Mouse (Mus musculus) liver, embryonic 18 days (tissue): ENCODE results near the gene Otor. TPM values are rescaled to one million over a fixed set of nuclear protein-coding genes. Genes with fewer than 3 reads are reported as not detected.

Source experiments
- polyA plus RNA-seq: library from polyadenylated mRNA; depleted of rRNA; stranded (reverse); fragments of >200 nt; gene quantifications from 2 replicates; pipeline ENCODE4 v1.2.3, GENCODE M21; 2012; rRNA removed

Otor gene
- not detected in 2 replicates for polyA plus RNA-seq

DNA sequence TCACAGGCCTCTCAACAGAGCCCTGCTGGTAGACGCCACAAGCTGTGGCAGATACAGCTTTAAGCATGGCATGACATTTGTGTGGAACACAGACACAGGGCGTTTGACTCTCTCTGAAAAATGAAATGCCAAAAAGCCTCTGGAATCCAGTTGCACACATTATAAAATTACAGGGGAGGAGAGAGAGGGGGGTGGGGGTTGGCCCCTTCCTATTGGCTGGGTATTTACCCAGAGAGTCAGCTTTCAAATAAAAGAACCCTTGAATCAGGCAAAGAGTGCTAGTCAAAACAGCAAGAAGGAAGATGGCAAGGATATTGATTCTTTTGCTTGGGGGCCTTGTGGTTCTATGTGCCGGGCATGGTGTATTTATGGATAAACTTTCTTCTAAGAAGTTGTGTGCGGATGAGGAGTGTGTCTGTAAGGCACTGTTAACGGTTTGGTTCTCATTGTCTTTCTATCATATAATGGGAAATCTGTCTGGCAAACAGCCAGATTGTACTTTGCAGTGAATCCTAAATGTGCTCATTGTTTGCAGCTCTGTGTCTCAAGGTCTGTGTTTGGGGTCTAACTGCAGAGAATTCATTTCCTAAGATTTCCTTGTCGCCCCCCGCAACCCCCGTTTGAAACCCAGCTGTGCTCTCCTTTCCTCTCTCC, at the start of gene Otor:
Gene Otor (plus strand): TSS at position 276 of the 654 bp plus-strand sequence.

DNA sequence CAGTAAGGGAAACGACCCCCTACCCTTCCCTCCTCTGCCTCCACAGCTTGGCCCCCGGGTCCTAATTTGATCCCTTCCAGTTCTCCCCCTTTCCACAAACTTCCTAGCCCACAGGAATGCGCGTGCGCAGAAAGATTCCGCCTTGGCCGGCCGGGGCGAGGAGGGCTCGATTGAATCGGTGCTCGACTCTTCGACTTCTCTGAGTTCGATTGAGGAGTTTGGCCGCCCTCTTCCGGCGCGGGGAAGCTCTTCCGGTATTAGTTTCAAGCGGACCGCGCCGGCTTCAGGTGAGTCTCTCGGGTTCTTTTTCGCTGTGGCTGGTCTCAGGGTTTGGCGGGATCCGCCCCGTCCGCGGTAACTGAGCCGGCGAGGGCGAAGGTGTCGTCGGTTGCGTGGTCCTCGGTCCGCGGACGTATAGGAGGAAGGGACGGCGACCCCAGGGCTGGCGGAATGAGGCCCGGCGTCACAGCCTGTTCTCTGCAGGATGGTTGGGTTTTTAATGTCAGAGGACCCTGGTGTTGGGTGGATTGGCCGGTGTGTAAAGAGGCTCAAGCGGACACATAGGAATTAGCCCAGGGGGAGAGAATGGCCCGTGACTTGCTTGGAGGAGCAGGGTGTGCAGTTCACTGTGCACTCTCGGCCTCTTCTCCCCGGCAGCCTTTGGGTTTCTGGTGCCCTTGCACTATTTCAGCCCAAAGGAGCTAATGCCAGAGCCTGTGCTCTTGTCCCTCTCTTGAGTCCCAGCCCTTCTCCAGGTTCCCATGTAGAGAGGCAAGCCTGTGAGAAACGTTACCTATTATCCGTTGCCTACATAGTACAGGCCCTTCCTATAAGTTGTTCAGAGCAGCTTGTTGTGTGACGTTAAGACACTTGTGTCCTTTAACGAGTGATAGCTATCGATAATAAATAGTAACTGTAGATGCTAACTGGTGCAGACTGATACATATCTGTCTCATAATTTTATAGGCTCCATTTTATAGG, 15.2 kb upstream of the Otor start, which contains the start of gene Snrpb2:
Gene Snrpb2 (plus strand): TSS at position 228 of the 981 bp plus-strand sequence.

Other genes with a start within 250 kb of the Otor start
- gene Kif16b, start 176.9 kb upstream of the Otor start, polyA plus RNA-seq: 3.9 and 4.4 TPM in 2 replicates
- gene Snrpb2, start 15.4 kb upstream of the Otor start, polyA plus RNA-seq: 12.6 and 13.4 TPM in 2 replicates